Mouse (Mus musculus) intestine, embryonic 16.5 days (tissue): ENCODE measurements around the gene Kifc5b. TPM values are rescaled to one million over a fixed set of nuclear protein-coding genes. Genes with fewer than 3 reads are reported as not detected.
A peak's percentile ranks its signal among the peaks of the same experiment; 100 is the strongest.

ENCODE experiments used
- ATAC-seq: fragments of 200-750 bp; cut with Nextera tagmentation; 2 replicates; pipeline ENCODE4 v1.8.0; 2017; ENCODE audit warnings: moderate TSS enrichment, moderate library complexity
- H3K27ac ChIP-seq: fragments of 300-500 bp; sonication (generic); 2 replicates; pipeline ENCODE4 v1.5.1; 2014; ENCODE audit warnings: mild to moderate bottlenecking, low read length
- H3K27me3 ChIP-seq: fragments of 300-500 bp; sonication (generic); replicated peaks from 2 replicates; pipeline ENCODE4 v1.6.1; 2014; ENCODE audit warnings: low read length, control low read depth, mixed read lengths; ENCODE audit not compliant: control insufficient read depth, insufficient read depth
- H3K36me3 ChIP-seq: fragments of 300-500 bp; sonication (generic); 2 replicates; pipeline ENCODE4 v1.6.1; 2014; ENCODE audit warnings: low read length, control low read depth; ENCODE audit not compliant: control insufficient read depth, insufficient read depth
- H3K4me1 ChIP-seq: fragments of 300-500 bp; sonication (generic); 2 replicates; pipeline ENCODE4 v1.6.1; 2014; ENCODE audit warnings: low read length, control low read depth, mixed read lengths; ENCODE audit not compliant: control insufficient read depth, insufficient read depth
- H3K4me2 ChIP-seq: fragments of 300-500 bp; sonication (generic); 2 replicates; pipeline ENCODE4 v1.6.1; 2014; ENCODE audit warnings: low read depth, low read length, control low read depth
- H3K4me3 ChIP-seq: fragments of 300-500 bp; sonication (generic); 2 replicates; pipeline ENCODE4 v1.5.1; 2014; ENCODE audit warnings: mild to moderate bottlenecking, low read length
- H3K9ac ChIP-seq: fragments of 300-500 bp; sonication (generic); 2 replicates; pipeline ENCODE4 v1.6.1; 2014; ENCODE audit warnings: low read depth, low read length
- H3K9me3 ChIP-seq: fragments of 300-500 bp; sonication (generic); 2 replicates; pipeline ENCODE4 v1.6.1; 2016; ENCODE audit warnings: low read length, control low read depth; ENCODE audit not compliant: control insufficient read depth
- WGBS: fragments of 180-500 bp; shearing (Covaris S2); extraction: QIAGEN DNeasy Blood & Tissue Kit; methylation state at CpG from one replicate; pipeline ENCODE4 v1.1.7; 2014; 5-methylcytosine and 5-hydroxymethylcytosine counted together
- polyA plus RNA-seq: library from polyadenylated mRNA; unstranded; fragments of >200 nt; fragmentation: Nextera tagmentation; extraction: Ambion mirVana; gene quantifications from 2 replicates; pipeline ENCODE4 v1.2.1, GENCODE M21; 2015

Kifc5b gene
- polyA plus RNA-seq, 1 experiment from 2014 or later: 6.5 TPM

- peak within 1 kb of the TSS; percentile 90 for H3K9ac ChIP-seq
- peak within 1 kb of the TSS; percentile 95 for H3K4me2 ChIP-seq
- peak within 1 kb of the TSS; percentile 84 for H3K4me3 ChIP-seq
- peak within 1 kb of the TSS; percentile 95 for H3K27ac ChIP-seq
- WGBS: 2% methylated on average over 21 of the region's 24 CpGs
- H3K27me3 ChIP-seq: no peaks in the 10 kb centered on the region
- H3K9me3 ChIP-seq: no peaks in the 10 kb centered on the region
- H3K36me3 ChIP-seq: 0 out of 2 replicates have a peak, but pooled peaks cover 3% of the 10 kb centered on the region
- no peak for ATAC-seq
- peaks cover 26% of the 10 kb centered on the region for H3K4me1 ChIP-seq
Observed at GRCm38 (mm10) chr17:26941031-26941789, 24.3 kb downstream of the Kifc5b start, which contains the start of gene Syngap1. Gene Syngap1 (plus strand): TSS chr17:26941253.

- no peaks in the 10 kb centered on the region for H3K27me3 ChIP-seq
- peaks cover 29% of the 10 kb centered on the region for H3K4me1 ChIP-seq
- peak overlapping the region; percentile 53 for H3K4me2 ChIP-seq
- H3K9me3 ChIP-seq: no peaks in the 10 kb centered on the region
- peak overlapping the region; percentile 68 for H3K9ac ChIP-seq
- H3K4me3 ChIP-seq: peak overlapping the region; percentile 45
- no peaks in the 10 kb centered on the region for H3K36me3 ChIP-seq
- ATAC-seq: no peak
- H3K27ac ChIP-seq: peak overlapping the region; percentile 51; the same call in 1 of the 2 replicates
- 32% methylated on average over 4 of the region's 4 CpGs for WGBS
Observed at GRCm38 (mm10) chr17:26941841-26942570, 25.1 kb downstream of the Kifc5b start.

GRCm38 (mm10) chr17:26945824-26946495 is 29.1 kb downstream of the Kifc5b start:
- H3K4me2 ChIP-seq: peak overlapping the region; percentile 75
- peak overlapping the region; percentile 49 for H3K4me3 ChIP-seq
- peak overlapping the region; percentile 71 for H3K9ac ChIP-seq
- no peaks in the 10 kb centered on the region for H3K27me3 ChIP-seq
- H3K4me1 ChIP-seq: peaks cover 32% of the 10 kb centered on the region
- H3K36me3 ChIP-seq: no peaks in the 10 kb centered on the region
- 39% methylated on average over 13 of the region's 13 CpGs for WGBS
- H3K27ac ChIP-seq: no peak overlapping the region
- ATAC-seq: no peak
- H3K9me3 ChIP-seq: no peaks in the 10 kb centered on the region

GRCm38 (mm10) chr17:26946567-26946966 is 29.7 kb downstream of the Kifc5b start:
- Histone ChIP-seq H3K27me3 (no peaks in the 10 kb centered on the region), H3K4me3 (peak overlapping the region; percentile 49), H3K36me3 (no peaks in the 10 kb centered on the region), H3K4me1 (peaks cover 37% of the 10 kb centered on the region), H3K4me2 (peak overlapping the region; percentile 75), H3K9ac (peak overlapping the region; percentile 71), H3K27ac (peak overlapping the region; percentile 1; the same call in 1 of the 2 replicates), H3K9me3 (no peaks in the 10 kb centered on the region)
- ATAC-seq: peak; percentile 43
- WGBS: 3% methylated on average over 37 of the region's 37 CpGs

- WGBS: 63% methylated on average over 12 of the region's 12 CpGs
- Histone ChIP-seq H3K27me3 (no peaks in the 10 kb centered on the region; the same call in 1 of the 2 replicates), H3K4me3 (no peak overlapping the region), H3K4me1 (peaks cover 46% of the 10 kb centered on the region), H3K9ac (no peak overlapping the region; the same call in 1 of the 2 replicates), H3K9me3 (no peaks in the 10 kb centered on the region), H3K27ac (peak overlapping the region; percentile 1; the same call in 1 of the 2 replicates), H3K36me3 (no peaks in the 10 kb centered on the region), H3K4me2 (no peak overlapping the region)
- ATAC-seq: no peak
Observed at GRCm38 (mm10) chr17:26947231-26948100, 30.6 kb downstream of the Kifc5b start.

- H3K27me3 ChIP-seq: no peaks in the 10 kb centered on the region; the same call in 1 of the 2 replicates
- no peaks in the 10 kb centered on the region for H3K9me3 ChIP-seq
- peak; percentile 5; the same call in 1 of the 2 replicates for ATAC-seq
- H3K4me3 ChIP-seq: peak overlapping the region; percentile 72
- H3K9ac ChIP-seq: peak overlapping the region; percentile 81
- peak overlapping the region; percentile 100 for H3K4me2 ChIP-seq
- H3K27ac ChIP-seq: peak overlapping the region; percentile 49
- WGBS: 0% methylated on average over 15 of the region's 87 CpGs
- no peaks in the 10 kb centered on the region for H3K36me3 ChIP-seq
- peaks cover 49% of the 10 kb centered on the region for H3K4me1 ChIP-seq
Observed at GRCm38 (mm10) chr17:26948316-26949050, 31.6 kb downstream of the Kifc5b start.

GRCm38 (mm10) chr17:26949051-26949577 is 32.2 kb downstream of the Kifc5b start:
- WGBS: 8% methylated on average over 12 of the region's 14 CpGs
- no peaks in the 10 kb centered on the region; the same call in 1 of the 2 replicates for H3K27me3 ChIP-seq
- peak; percentile 57 for ATAC-seq
- no peaks in the 10 kb centered on the region for H3K9me3 ChIP-seq
- H3K9ac ChIP-seq: peak overlapping the region; percentile 81
- peaks cover 55% of the 10 kb centered on the region for H3K4me1 ChIP-seq
- peak overlapping the region; percentile 49 for H3K27ac ChIP-seq
- H3K4me2 ChIP-seq: peak overlapping the region; percentile 100
- no peaks in the 10 kb centered on the region for H3K36me3 ChIP-seq
- peak overlapping the region; percentile 72 for H3K4me3 ChIP-seq

- Histone ChIP-seq H3K27me3 (no peaks in the 10 kb centered on the region; the same call in 1 of the 2 replicates), H3K4me2 (no peak overlapping the region; the same call in 1 of the 2 replicates), H3K4me1 (peaks cover 55% of the 10 kb centered on the region), H3K9ac (peak overlapping the region; percentile 40), H3K9me3 (no peaks in the 10 kb centered on the region), H3K4me3 (no peak overlapping the region), H3K27ac (peak overlapping the region; percentile 49), H3K36me3 (no peaks in the 10 kb centered on the region)
- no peak; the same call in 1 of the 2 replicates for ATAC-seq
- WGBS: 43% methylated on average over 5 of the region's 5 CpGs
Observed at GRCm38 (mm10) chr17:26949866-26950265, 33.0 kb downstream of the Kifc5b start.
